Mouse (Mus musculus) liver, postnatal 0 days (tissue): ENCODE measurements around the gene Smco2. TPM values are rescaled to one million over a fixed set of nuclear protein-coding genes. Genes with fewer than 3 reads are reported as not detected.
"Not testable (repeated sequence)": the region's sequence is repeated elsewhere in the genome, so short reads cannot be mapped to it uniquely, and the experiment has no call there.

Experiments
- ATAC-seq: fragments of 200-750 bp; cut with Nextera tagmentation; 2 replicates; pipeline ENCODE4 v1.8.0; 2017; ENCODE audit warnings: mild to moderate bottlenecking, moderate library complexity
- DNase-seq: peaks from one replicate; pipeline ENCODE4 v3.0.0-alpha.2; 2016
- H3K27ac ChIP-seq: fragments of 300-500 bp; sonication (generic); 2 replicates; pipeline ENCODE4 v1.5.1; 2014; ENCODE audit warnings: antibody characterized with exemption, moderate library complexity, mild to moderate bottlenecking, low read depth
- H3K27me3 ChIP-seq: fragments of 300-500 bp; sonication (generic); 2 replicates; pipeline ENCODE4 v1.6.1; 2014; ENCODE audit warnings: low read length, control low read depth, mixed read lengths; ENCODE audit not compliant: insufficient read depth
- H3K36me3 ChIP-seq: fragments of 300-500 bp; sonication (generic); replicated peaks from 2 replicates; pipeline ENCODE4 v1.6.1; 2014; ENCODE audit warnings: mild to moderate bottlenecking, control low read depth, low read length, moderate library complexity, mixed read lengths; ENCODE audit not compliant: insufficient read depth
- H3K4me1 ChIP-seq: fragments of 300-500 bp; sonication (generic); 2 replicates; pipeline ENCODE4 v1.6.1; 2014; ENCODE audit warnings: antibody characterized with exemption, mild to moderate bottlenecking, control low read depth; ENCODE audit not compliant: insufficient read depth
- H3K4me2 ChIP-seq: fragments of 300-500 bp; sonication (generic); 2 replicates; pipeline ENCODE4 v1.6.1; 2014; ENCODE audit warnings: low read depth, mild to moderate bottlenecking, low read length, moderate library complexity, mixed read lengths
- H3K4me3 ChIP-seq: fragments of 300-500 bp; sonication (generic); 2 replicates; pipeline ENCODE4 v1.5.1; 2014; ENCODE audit warnings: low read depth, low read length
- H3K9ac ChIP-seq: fragments of 300-500 bp; sonication (generic); replicated peaks from 2 replicates; pipeline ENCODE4 v1.6.1; 2014; ENCODE audit warnings: mild to moderate bottlenecking, moderate library complexity
- H3K9me3 ChIP-seq: fragments of 300-500 bp; sonication (generic); 2 replicates; pipeline ENCODE4 v1.6.1; 2016; ENCODE audit warnings: mild to moderate bottlenecking, control low read depth, low read length, mixed read lengths
- CTCF ChIP-seq: sonication (generic); IDR thresholded peaks from 2 replicates; pipeline ENCODE4 v1.5.1; 2016; ENCODE audit warnings: antibody characterized with exemption, low read depth
- EP300 ChIP-seq: IDR thresholded peaks from 2 replicates; pipeline ENCODE4 v1.6.1; 2016; ENCODE audit warnings: antibody characterized with exemption, low read depth, mild to moderate bottlenecking
- WGBS: fragments of 180-500 bp; shearing (Covaris S2); extraction: QIAGEN DNeasy Blood & Tissue Kit; methylation state at CpG from one replicate; pipeline ENCODE4 v1.1.7; 2014; ENCODE audit not compliant: insufficient replicate concordance; 5-methylcytosine and 5-hydroxymethylcytosine counted together
- polyA plus RNA-seq: library from polyadenylated mRNA; unstranded; fragments of >200 nt; fragmentation: Nextera tagmentation; extraction: Ambion mirVana; gene quantifications from 2 replicates; pipeline ENCODE4 v1.2.1, GENCODE M21; 2015

Gene Smco2
- polyA plus RNA-seq, 1 experiment from 2014 or later, result not detected

- TF ChIP-seq EP300 (no peak), CTCF (no peak)
- Histone ChIP-seq H3K9me3 (no peaks in the 10 kb centered on the region), H3K27ac (no peak overlapping the region), H3K27me3 (no peaks in the 10 kb centered on the region), H3K4me3 (no peak overlapping the region), H3K9ac (no peak overlapping the region), H3K36me3 (no peaks in the 10 kb centered on the region), H3K4me1 (no peaks in the 10 kb centered on the region; the same call in 1 of the 2 replicates), H3K4me2 (no peak overlapping the region)
- DNase-seq, result no peak
- ATAC-seq, result no peak
- WGBS, result 82% methylated on average over 3 of the region's 3 CpGs
These were observed 2.0 kb downstream of the Smco2 start for GRCm38 (mm10) chr6:146851916-146852315.

- Histone ChIP-seq H3K27me3 (no peaks in the 10 kb centered on the region), H3K4me1 (no peaks in the 10 kb centered on the region; the same call in 1 of the 2 replicates), H3K9me3 (no peaks in the 10 kb centered on the region), H3K9ac (no peak overlapping the region), H3K27ac (no peak overlapping the region), H3K4me2 (no peak overlapping the region), H3K36me3 (no peaks in the 10 kb centered on the region), H3K4me3 (no peak overlapping the region)
- no peak for DNase-seq
- ATAC-seq, result peak; percentile 17; the same call in 1 of the 2 replicates
- TF ChIP-seq EP300, result peak; percentile 34; the same call in 1 of the 2 replicates
- TF ChIP-seq CTCF, result no peak
- 60% methylated on average over 4 of the region's 4 CpGs for WGBS
These were observed 2.8 kb downstream of the Smco2 start for GRCm38 (mm10) chr6:146852739-146853138.

- H3K4me2 ChIP-seq, result no peak overlapping the region
- ATAC-seq (peak; percentile 55), DNase-seq (peak; percentile 49)
- no peaks in the 10 kb centered on the region for H3K27me3 ChIP-seq
- no peak overlapping the region for H3K9ac ChIP-seq
- no peak overlapping the region for H3K27ac ChIP-seq
- H3K9me3 ChIP-seq, result no peaks in the 10 kb centered on the region
- no peak for TF ChIP-seq EP300
- TF ChIP-seq CTCF, result no peak
- no peak overlapping the region for H3K4me3 ChIP-seq
- H3K4me1 ChIP-seq, result no peaks in the 10 kb centered on the region
- H3K36me3 ChIP-seq, result no peaks in the 10 kb centered on the region
- WGBS, result 83% methylated on average over 9 of the region's 9 CpGs
These were observed 5.3 kb downstream of the Smco2 start for GRCm38 (mm10) chr6:146855185-146855584.

- DNase-seq (no peak), ATAC-seq (no peak)
- Histone ChIP-seq H3K4me2 (no peak overlapping the region), H3K4me3 (no peak overlapping the region), H3K9me3 (no peaks in the 10 kb centered on the region), H3K27ac (no peak overlapping the region), H3K36me3 (no peaks in the 10 kb centered on the region), H3K4me1 (no peaks in the 10 kb centered on the region), H3K9ac (no peak overlapping the region), H3K27me3 (no peaks in the 10 kb centered on the region)
- TF ChIP-seq EP300 (no peak), CTCF (no peak)
- 84% methylated on average over 2 of the region's 2 CpGs for WGBS
These were observed 7.5 kb downstream of the Smco2 start for GRCm38 (mm10) chr6:146857386-146857785.

GRCm38 (mm10) chr6:146863154-146863553 lies 13.2 kb downstream of the Smco2 start:
- Histone ChIP-seq H3K9me3 (no peaks in the 10 kb centered on the region), H3K36me3 (no peaks in the 10 kb centered on the region), H3K4me1 (no peaks in the 10 kb centered on the region), H3K27ac (no peak overlapping the region), H3K27me3 (no peaks in the 10 kb centered on the region), H3K9ac (no peak overlapping the region), H3K4me2 (no peak overlapping the region), H3K4me3 (no peak overlapping the region)
- ATAC-seq (no peak), DNase-seq (no peak)
- TF ChIP-seq EP300 (no peak), CTCF (no peak)
- 80% methylated on average over 2 of the region's 2 CpGs for WGBS

GRCm38 (mm10) chr6:146864370-146864769 lies 14.5 kb downstream of the Smco2 start:
- H3K4me2 ChIP-seq, result not testable (repeated sequence)
- WGBS, result 74% methylated on average over 5 of the region's 5 CpGs

GRCm38 (mm10) chr6:146865701-146866100 lies 15.8 kb downstream of the Smco2 start:
- WGBS, result 82% methylated on average over 4 of the region's 4 CpGs
- no peak overlapping the region for H3K4me3 ChIP-seq
- no peak overlapping the region for H3K27ac ChIP-seq
- H3K4me2 ChIP-seq, result no peak overlapping the region
- H3K36me3 ChIP-seq, result no peaks in the 10 kb centered on the region
- no peak for TF ChIP-seq EP300
- TF ChIP-seq CTCF, result peak; percentile 46
- DNase-seq (no peak), ATAC-seq (no peak)
- no peaks in the 10 kb centered on the region for H3K9me3 ChIP-seq
- H3K27me3 ChIP-seq, result no peaks in the 10 kb centered on the region
- H3K4me1 ChIP-seq, result no peaks in the 10 kb centered on the region
- H3K9ac ChIP-seq, result no peak overlapping the region

More at GRCm38 (mm10) chr6:146864370-146864769, 14.5 kb downstream of the Smco2 start:
- not testable (repeated sequence) for H3K9ac ChIP-seq, H3K9me3 ChIP-seq, H3K4me3 ChIP-seq, DNase-seq, H3K27ac ChIP-seq, H3K27me3 ChIP-seq, ATAC-seq, H3K4me1 ChIP-seq, H3K36me3 ChIP-seq
